Mouse (Mus musculus) intestine, embryonic 14.5 days (tissue): ENCODE results near the gene Golga7b. TPM values are rescaled to one million over a fixed set of nuclear protein-coding genes. Genes with fewer than 3 reads are reported as not detected.
A peak's percentile ranks its signal among the peaks of the same experiment; 100 is the strongest.

Experiments used
- ATAC-seq: fragments of 200-750 bp; cut with Nextera tagmentation; replicated peaks from 2 replicates; pipeline ENCODE4 v1.8.0; 2017; ENCODE audit warnings: low read depth, moderate number of reproducible peaks, moderate TSS enrichment, moderate library complexity; ENCODE audit not compliant: low FRiP score, low TSS enrichment
- DNase-seq: peaks from one replicate; pipeline ENCODE4 v3.0.0-alpha.2; 2018; ENCODE audit warnings: low spot score
- H3K27ac ChIP-seq: fragments of 300-500 bp; sonication (generic); 2 replicates; pipeline ENCODE4 v1.5.1; 2014; ENCODE audit warnings: low read depth, mild to moderate bottlenecking, control low read depth
- H3K27me3 ChIP-seq: fragments of 300-500 bp; sonication (generic); replicated peaks from 2 replicates; pipeline ENCODE4 v1.6.1; 2014; ENCODE audit warnings: low read length, control low read depth; ENCODE audit not compliant: control insufficient read depth, insufficient read depth
- H3K36me3 ChIP-seq: fragments of 300-500 bp; sonication (generic); 2 replicates; pipeline ENCODE4 v1.6.1; 2014; ENCODE audit warnings: low read length, control low read depth; ENCODE audit not compliant: control insufficient read depth, insufficient read depth
- H3K4me1 ChIP-seq: fragments of 300-500 bp; sonication (generic); replicated peaks from 2 replicates; pipeline ENCODE4 v1.6.1; 2014; ENCODE audit warnings: low read length, control low read depth, mixed read lengths; ENCODE audit not compliant: control insufficient read depth, insufficient read depth
- H3K4me2 ChIP-seq: fragments of 300-500 bp; sonication (generic); 2 replicates; pipeline ENCODE4 v1.6.1; 2014; ENCODE audit warnings: low read length
- H3K4me3 ChIP-seq: fragments of 300-500 bp; sonication (generic); 2 replicates; pipeline ENCODE4 v1.5.1; 2014; ENCODE audit warnings: low read depth, low read length, control low read depth, mixed read lengths
- H3K9ac ChIP-seq: fragments of 300-500 bp; sonication (generic); 2 replicates; pipeline ENCODE4 v1.6.1; 2014; ENCODE audit warnings: mild to moderate bottlenecking, low read length
- H3K9me3 ChIP-seq: fragments of 300-500 bp; sonication (generic); 2 replicates; pipeline ENCODE4 v1.6.1; 2016; ENCODE audit warnings: low read length, control low read depth; ENCODE audit not compliant: control insufficient read depth
- WGBS: fragments of 180-500 bp; shearing (Covaris S2); extraction: QIAGEN DNeasy Blood & Tissue Kit; methylation state at CpG from one replicate; pipeline ENCODE4 v1.1.7; 2014; 5-methylcytosine and 5-hydroxymethylcytosine counted together
- polyA plus RNA-seq: library from polyadenylated mRNA; unstranded; fragments of >200 nt; fragmentation: Nextera tagmentation; extraction: Ambion mirVana; gene quantifications from 2 replicates; pipeline ENCODE4 v1.2.1, GENCODE M21; 2014

Golga7b gene
- polyA plus RNA-seq = 1.2 TPM in 2 replicates

DNA sequence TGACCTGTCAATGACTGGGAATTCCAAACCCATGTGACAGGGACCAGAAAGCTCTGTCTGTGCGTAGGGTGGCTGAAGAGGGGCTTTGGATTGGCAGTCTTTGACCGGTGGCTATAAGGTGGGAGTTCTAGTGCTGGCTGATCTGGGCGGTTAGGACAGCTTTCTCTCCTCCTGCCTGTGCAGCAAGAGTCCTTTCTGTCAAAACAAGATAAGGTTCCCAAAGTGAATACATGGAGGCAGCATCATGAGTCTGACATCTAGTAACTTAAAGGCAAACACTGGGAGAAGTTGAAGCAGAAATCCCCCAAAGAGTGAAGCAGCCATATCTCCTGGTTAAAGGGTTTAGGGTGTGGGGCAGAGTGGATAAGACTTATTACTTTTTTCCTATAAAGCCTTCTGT, at the start of gene Golga7b:
Golga7b (plus strand) TSS at position 56 of the 400 bp plus-strand sequence.
- ATAC-seq (no peak), DNase-seq (no peak)
- H3K36me3 ChIP-seq = no peaks in the 10 kb centered on the region
- WGBS = 66% methylated on average over 3 of the region's 3 CpGs
- H3K4me2 ChIP-seq = no peak within 1 kb of the TSS
- no peaks in the 10 kb centered on the region for H3K4me1 ChIP-seq
- H3K9me3 ChIP-seq = no peaks in the 10 kb centered on the region
- H3K27me3 ChIP-seq = no peaks in the 10 kb centered on the region
- no peak within 1 kb of the TSS for H3K9ac ChIP-seq
- H3K27ac ChIP-seq = no peak within 1 kb of the TSS
- no peak within 1 kb of the TSS for H3K4me3 ChIP-seq

- Histone ChIP-seq H3K9me3 (no peaks in the 10 kb centered on the region), H3K4me3 (no peak overlapping the region), H3K9ac (no peak overlapping the region), H3K4me2 (no peak overlapping the region), H3K27ac (no peak overlapping the region), H3K36me3 (no peaks in the 10 kb centered on the region), H3K4me1 (0 out of 2 replicates have a peak, but pooled peaks cover 3% of the 10 kb centered on the region), H3K27me3 (peaks cover 49% of the 10 kb centered on the region)
- DNase-seq (no peak), ATAC-seq (no peak)
- 47% methylated on average over 11 of the region's 11 CpGs for WGBS
Observed at GRCm38 (mm10) chr19:42198026-42198425, 49.3 kb upstream of the Golga7b start.

DNA sequence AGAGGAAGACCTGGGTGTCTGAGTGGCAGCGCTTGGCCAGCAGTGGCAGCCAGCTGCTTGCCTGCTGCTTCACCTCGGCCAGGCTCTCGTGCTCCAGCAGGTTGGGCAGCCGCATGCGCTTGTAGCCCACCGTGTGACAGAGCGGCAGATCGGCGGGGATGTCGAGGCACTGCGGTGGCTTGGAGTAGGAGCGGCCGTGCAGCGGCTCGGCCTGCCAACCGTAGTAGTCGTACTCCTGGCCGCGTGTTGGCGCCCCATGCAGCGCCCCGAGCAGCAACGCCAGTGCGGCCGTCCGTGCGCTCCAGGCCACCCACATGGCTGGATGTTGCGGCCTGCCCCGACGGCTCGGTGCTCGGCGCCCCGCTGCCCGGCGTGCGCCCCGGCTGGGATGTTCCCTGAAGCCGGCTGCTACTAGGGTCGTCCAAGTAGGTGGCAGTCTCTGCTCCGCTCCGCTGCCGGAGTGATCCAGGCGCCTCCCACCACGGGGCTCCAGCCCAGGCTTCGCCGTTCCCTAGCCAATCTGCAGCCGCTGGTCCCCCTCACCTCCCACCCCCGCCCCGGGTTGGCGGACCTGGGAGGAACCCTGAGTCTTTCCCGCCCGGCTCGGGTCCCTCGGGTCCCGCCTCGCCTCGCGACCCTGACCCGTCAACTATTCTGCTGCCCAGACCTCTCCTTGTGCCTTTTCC, 45.5 kb upstream of the Golga7b start, which contains the start of gene Sfrp5:
Sfrp5 (minus strand) TSS at position 557 of the 686 bp plus-strand sequence.
- DNase-seq = peak; percentile 68
- WGBS = 1% methylated on average over 59 of the region's 60 CpGs

GRCm38 (mm10) chr19:42202467-42202866, 44.9 kb upstream of the Golga7b start:
- Histone ChIP-seq H3K27me3 (peaks cover 56% of the 10 kb centered on the region), H3K27ac (no peak overlapping the region), H3K4me3 (peak overlapping the region; percentile 31; the same call in 1 of the 2 replicates), H3K4me1 (0 out of 2 replicates have a peak, but pooled peaks cover 3% of the 10 kb centered on the region), H3K9me3 (no peaks in the 10 kb centered on the region), H3K9ac (no peak overlapping the region), H3K4me2 (peak overlapping the region; percentile 44), H3K36me3 (no peaks in the 10 kb centered on the region)
- DNase-seq (no peak), ATAC-seq (no peak)
- 38% methylated on average over 8 of the region's 8 CpGs for WGBS

More for the DNA sequence above, 45.5 kb upstream of the Golga7b start, which contains the start of gene Sfrp5:
- peak; percentile 47; the same call in 1 of the 2 replicates for ATAC-seq
- Histone ChIP-seq H3K36me3 (no peaks in the 10 kb centered on the region), H3K27ac (no peak within 1 kb of the TSS), H3K4me2 (peak within 1 kb of the TSS; percentile 44), H3K9me3 (no peaks in the 10 kb centered on the region), H3K4me1 (0 out of 2 replicates have a peak, but pooled peaks cover 3% of the 10 kb centered on the region), H3K27me3 (peaks cover 56% of the 10 kb centered on the region), H3K4me3 (peak within 1 kb of the TSS; percentile 31), H3K9ac (0 out of 2 replicates have a peak within 1 kb of the TSS, but pooled peaks have one; percentile 8)

DNA sequence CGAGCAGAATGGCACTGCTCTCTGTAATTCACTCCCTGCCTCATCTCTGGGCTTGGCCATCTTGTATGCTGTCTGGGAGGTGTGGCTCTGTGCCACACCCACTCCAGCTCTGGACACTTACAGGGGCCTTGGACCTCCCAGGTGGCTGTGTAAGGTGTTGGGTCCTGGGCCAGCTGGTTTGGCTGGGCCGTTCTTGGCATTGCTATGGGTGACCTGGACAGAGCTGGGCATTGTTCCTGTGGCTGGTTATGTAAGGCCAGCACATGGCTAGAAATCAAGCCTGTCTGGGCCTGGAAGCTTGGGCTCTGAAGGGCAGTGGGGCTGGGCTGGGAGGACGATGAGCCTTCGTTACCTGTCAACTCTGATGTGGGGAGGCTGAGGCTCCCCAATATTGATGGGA, 43.1 kb upstream of the Golga7b start:
- 74% methylated on average over 4 of the region's 4 CpGs for WGBS
- no peak for ATAC-seq

GRCm38 (mm10) chr19:42205201-42205600, 42.2 kb upstream of the Golga7b start:
- 75% methylated on average over 8 of the region's 8 CpGs for WGBS
- Histone ChIP-seq H3K4me1 (0 out of 2 replicates have a peak, but pooled peaks cover 3% of the 10 kb centered on the region), H3K4me2 (no peak overlapping the region), H3K36me3 (no peaks in the 10 kb centered on the region), H3K9me3 (no peaks in the 10 kb centered on the region), H3K4me3 (no peak overlapping the region), H3K27me3 (peaks cover 35% of the 10 kb centered on the region), H3K9ac (no peak overlapping the region), H3K27ac (no peak overlapping the region)
- DNase-seq (no peak), ATAC-seq (no peak)

More for the DNA sequence above, 43.1 kb upstream of the Golga7b start:
- Histone ChIP-seq H3K4me3 (no peak overlapping the region), H3K9ac (no peak overlapping the region), H3K27me3 (peaks cover 44% of the 10 kb centered on the region), H3K4me2 (no peak overlapping the region), H3K9me3 (no peaks in the 10 kb centered on the region), H3K27ac (no peak overlapping the region), H3K36me3 (no peaks in the 10 kb centered on the region), H3K4me1 (0 out of 2 replicates have a peak, but pooled peaks cover 3% of the 10 kb centered on the region)
- no peak for DNase-seq

DNA sequence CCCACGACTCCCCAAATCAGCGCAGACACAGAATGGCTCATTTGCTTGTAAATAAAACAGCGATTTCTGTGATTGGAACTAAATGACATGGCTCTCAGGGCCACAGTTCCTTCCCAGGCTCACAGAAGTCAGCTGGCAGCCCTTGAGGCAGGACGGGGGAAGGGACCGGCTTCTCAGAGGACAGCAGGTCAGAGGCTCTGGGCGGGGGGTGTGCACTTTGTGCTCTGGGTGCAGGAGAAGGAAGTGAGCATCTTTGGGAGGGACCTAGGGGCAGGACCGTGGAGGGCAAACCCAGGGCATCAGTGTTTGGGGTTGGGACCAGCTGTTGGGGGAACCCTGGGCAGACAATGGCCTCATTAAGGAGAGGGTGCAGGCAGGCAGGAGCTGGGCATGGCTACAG, 37.9 kb upstream of the Golga7b start:
- DNase-seq (no peak), ATAC-seq (no peak)
- no peaks in the 10 kb centered on the region for H3K9me3 ChIP-seq
- no peak overlapping the region for H3K4me2 ChIP-seq
- no peaks in the 10 kb centered on the region for H3K4me1 ChIP-seq
- no peaks in the 10 kb centered on the region for H3K36me3 ChIP-seq
- H3K27me3 ChIP-seq = no peaks in the 10 kb centered on the region
- no peak overlapping the region for H3K9ac ChIP-seq
- H3K4me3 ChIP-seq = no peak overlapping the region
- 56% methylated on average over 7 of the region's 7 CpGs for WGBS
- H3K27ac ChIP-seq = no peak overlapping the region

DNA sequence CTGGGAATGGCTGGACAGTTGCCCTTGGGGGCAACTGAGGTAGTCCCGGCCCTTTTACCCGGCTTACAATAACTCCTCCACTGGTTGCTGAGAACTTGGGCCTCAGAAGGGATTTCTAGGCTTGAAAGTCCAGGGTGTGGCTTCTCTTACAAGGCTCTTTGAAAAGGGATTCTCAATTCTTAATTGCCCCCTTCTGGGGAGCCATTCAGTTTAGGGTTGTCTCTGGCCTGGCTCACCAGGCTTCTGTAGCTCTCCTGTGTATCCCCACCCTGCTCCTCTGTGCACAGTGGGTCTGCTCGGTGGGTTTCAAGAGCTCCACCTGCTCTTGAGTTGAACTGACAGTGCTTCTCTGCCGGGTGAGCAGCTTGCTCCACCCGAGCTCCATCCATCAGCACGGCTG, 37.4 kb upstream of the Golga7b start:
- Histone ChIP-seq H3K27me3 (no peaks in the 10 kb centered on the region), H3K36me3 (no peaks in the 10 kb centered on the region), H3K4me2 (no peak overlapping the region), H3K9ac (no peak overlapping the region), H3K4me1 (no peaks in the 10 kb centered on the region), H3K27ac (no peak overlapping the region), H3K4me3 (no peak overlapping the region), H3K9me3 (no peaks in the 10 kb centered on the region)
- 62% methylated on average over 6 of the region's 6 CpGs for WGBS
- DNase-seq (no peak), ATAC-seq (no peak)

- Histone ChIP-seq H3K4me3 (no peak overlapping the region), H3K27ac (no peak overlapping the region), H3K9me3 (no peaks in the 10 kb centered on the region), H3K36me3 (no peaks in the 10 kb centered on the region), H3K4me1 (no peaks in the 10 kb centered on the region), H3K9ac (no peak overlapping the region), H3K27me3 (no peaks in the 10 kb centered on the region), H3K4me2 (no peak overlapping the region)
- ATAC-seq (no peak), DNase-seq (no peak)
- WGBS = 21% methylated on average over 8 of the region's 8 CpGs
Observed at GRCm38 (mm10) chr19:42211936-42212335, 35.4 kb upstream of the Golga7b start.
